Mouse (Mus musculus) liver, embryonic 14.5 days (tissue): ENCODE data around the gene Ankrd63. TPM values are rescaled to one million over a fixed set of nuclear protein-coding genes. Genes with fewer than 3 reads are reported as not detected.
A peak's percentile ranks its signal among the peaks of the same experiment; 100 is the strongest.
"Not testable (repeated sequence)": the region's sequence is repeated elsewhere in the genome, so short reads cannot be mapped to it uniquely, and the experiment has no call there.

Experiments
- ATAC-seq: fragments of 200-750 bp; cut with Nextera tagmentation; 2 replicates; pipeline ENCODE4 v1.8.0; 2017; ENCODE audit warnings: moderate number of reproducible peaks, mild to moderate bottlenecking, moderate library complexity; ENCODE audit not compliant: insufficient read depth
- DNase-seq, 3 experiments: peaks; one replicate each; pipeline ENCODE4 v3.0.0-alpha.2; 2012 to 2013; ENCODE audit warnings: low read depth in 3 of 3, low spot score in 3 of 3
- H3K27ac ChIP-seq: fragments of 300-500 bp; sonication (generic); 2 replicates; pipeline ENCODE4 v1.5.1; 2014; ENCODE audit warnings: moderate library complexity, mild to moderate bottlenecking, control low read depth, inconsistent platforms
- H3K27me3 ChIP-seq: fragments of 300-500 bp; sonication (generic); 2 replicates; pipeline ENCODE4 v1.6.1; 2014; ENCODE audit warnings: mild to moderate bottlenecking, low read length, moderate library complexity; ENCODE audit not compliant: control insufficient read depth, insufficient read depth
- H3K36me3 ChIP-seq: fragments of 300-500 bp; sonication (generic); replicated peaks from 2 replicates; pipeline ENCODE4 v1.6.1; 2014; ENCODE audit warnings: low read depth; ENCODE audit not compliant: control insufficient read depth, insufficient read depth
- H3K4me1 ChIP-seq, 2 experiments: fragments of 200-500 bp in 1 of 2; fragments of 300-500 bp in 1 of 2; sonication (generic) in 1 of 2; replicated peaks; 2 replicates each; pipeline ENCODE4 v1.6.1; 2012 to 2014; ENCODE audit warnings: antibody characterized with exemption in 1 of 2, inconsistent platforms in 1 of 2, low read length in 1 of 2; ENCODE audit not compliant: control insufficient read depth in 2 of 2, insufficient read depth in 2 of 2
- H3K4me2 ChIP-seq: fragments of 300-500 bp; sonication (generic); 2 replicates; pipeline ENCODE4 v1.6.1; 2014; ENCODE audit warnings: low read depth, mild to moderate bottlenecking, control low read depth, moderate library complexity
- H3K4me3 ChIP-seq, 2 experiments: fragments of 200-500 bp in 1 of 2; fragments of 300-500 bp in 1 of 2; sonication (generic) in 1 of 2; 2 replicates each; pipeline ENCODE4 v1.5.1; 2012 to 2014; ENCODE audit warnings: low read depth in 2 of 2, low read length in 2 of 2, mild to moderate bottlenecking in 2 of 2, control low read depth in 1 of 2, inconsistent platforms in 1 of 2, moderate library complexity in 1 of 2; ENCODE audit not compliant: insufficient read depth in 1 of 2
- H3K9ac ChIP-seq: fragments of 300-500 bp; sonication (generic); replicated peaks from 2 replicates; pipeline ENCODE4 v1.6.1; 2014; ENCODE audit warnings: mild to moderate bottlenecking, control low read depth, moderate library complexity
- H3K9me3 ChIP-seq: fragments of 300-500 bp; sonication (generic); 2 replicates; pipeline ENCODE4 v1.6.1; 2016; ENCODE audit warnings: low read length, mixed read lengths; ENCODE audit not compliant: control insufficient read depth
- CTCF ChIP-seq: IDR thresholded peaks from 2 replicates; pipeline ENCODE4 v1.5.1; 2016; ENCODE audit warnings: antibody characterized with exemption, low read depth, control low read depth
- EP300 ChIP-seq: IDR thresholded peaks from 2 replicates; pipeline ENCODE4 v1.6.1; 2016; ENCODE audit warnings: antibody characterized with exemption, low read depth
- WGBS: fragments of 180-500 bp; shearing (Covaris S2); extraction: QIAGEN DNeasy Blood & Tissue Kit; methylation state at CpG from one replicate; pipeline ENCODE4 v1.1.7; 2014; ENCODE audit not compliant: insufficient replicate concordance; 5-methylcytosine and 5-hydroxymethylcytosine counted together
- polyA plus RNA-seq, 2 experiments: library from polyadenylated mRNA; depleted of rRNA in 1 of 2; stranded (reverse) in 1 of 2; unstranded in 1 of 2; fragments of >200 nt; fragmentation: Nextera tagmentation in 1 of 2; extraction: Ambion mirVana in 1 of 2; gene quantifications; 2 replicates each; pipeline versions ENCODE4 v1.2.1 to v1.2.3; 2012 to 2014

Ankrd63 gene
- polyA plus RNA-seq, 2 experiments, result 0.03 to 0.07 TPM

GRCm38 (mm10) chr2:118658457-118658856 lies 45.3 kb downstream of the Ankrd63 start:
- Histone ChIP-seq H3K27ac (peak overlapping the region; percentile 100), H3K9me3 (no peaks in the 10 kb centered on the region), H3K4me3 (peak overlapping the region in 1 of 2 experiments; percentile 45; a peak in 2 of 4 replicates), H3K9ac (peak overlapping the region; percentile 80), H3K27me3 (no peaks in the 10 kb centered on the region), H3K36me3 (no peaks in the 10 kb centered on the region), H3K4me1 (peaks cover 43 to 57% of the 10 kb centered on the region in 2 experiments), H3K4me2 (peak overlapping the region; percentile 74)
- peak; percentile 82 for ATAC-seq
- DNase-seq, result peak; percentile 76 to 89 (median 80)
- TF ChIP-seq EP300 (no peak), CTCF (0 out of 2 replicates have a peak, but pooled peaks have one; percentile 14)
- WGBS, result 17% methylated on average over 4 of the region's 4 CpGs

DNA sequence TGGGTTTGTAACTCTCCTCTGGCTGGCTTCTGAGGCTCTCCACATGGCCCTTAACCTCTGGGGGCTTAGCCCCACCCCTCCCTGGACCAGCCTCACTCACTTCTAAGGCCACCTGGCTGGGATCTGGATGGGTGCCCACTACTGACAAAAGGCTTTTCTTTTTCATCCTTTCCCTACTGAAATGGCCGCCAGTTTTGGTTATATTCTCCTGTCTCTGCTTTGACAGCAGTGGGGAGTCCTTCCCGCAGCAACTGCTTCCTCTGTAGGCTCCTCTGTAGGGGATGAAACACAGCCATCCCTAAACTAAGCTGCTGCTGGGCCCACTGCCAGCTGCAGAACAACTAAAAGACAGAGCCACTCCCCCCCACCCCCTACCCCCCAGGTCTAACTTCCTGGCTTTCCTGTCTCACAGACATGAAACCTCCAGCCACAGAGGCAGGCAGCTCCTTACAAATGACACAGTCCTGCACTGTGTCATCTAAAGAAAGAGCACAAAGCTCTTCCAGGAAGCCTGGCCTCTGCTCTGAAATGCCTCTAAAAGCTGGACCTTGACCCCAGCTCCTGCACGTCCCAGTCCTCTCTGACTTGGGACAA lies 47.0 kb downstream of the Ankrd63 start:
- Histone ChIP-seq H3K4me2 (no peak overlapping the region), H3K9me3 (no peaks in the 10 kb centered on the region), H3K4me1 (peaks cover 27 to 41% of the 10 kb centered on the region in 2 experiments), H3K27ac (peak overlapping the region; percentile 42), H3K36me3 (no peaks in the 10 kb centered on the region), H3K4me3 (no peak overlapping the region), H3K27me3 (no peaks in the 10 kb centered on the region), H3K9ac (no peak overlapping the region; the same call in 1 of the 2 replicates)
- TF ChIP-seq CTCF, result no peak
- no peak for TF ChIP-seq EP300
- WGBS, result 49% methylated on average over 3 of the region's 3 CpGs
- ATAC-seq, result no peak
- no peak for DNase-seq

- WGBS, result 28% methylated on average over 2 of the region's 2 CpGs
- not testable (repeated sequence) for ATAC-seq
Observed at GRCm38 (mm10) chr2:118650697-118651096, 53.1 kb downstream of the Ankrd63 start.

More at GRCm38 (mm10) chr2:118650697-118651096, 53.1 kb downstream of the Ankrd63 start:
- H3K9ac ChIP-seq, H3K36me3 ChIP-seq, H3K27me3 ChIP-seq, H3K4me2 ChIP-seq, DNase-seq, H3K27ac ChIP-seq, H3K4me1 ChIP-seq, H3K9me3 ChIP-seq, H3K4me3 ChIP-seq: not testable (repeated sequence)

Other genes with a start within 250 kb of the Ankrd63 start
- gene Srp14, start 224.3 kb downstream of the Ankrd63 start, polyA plus RNA-seq (2012; rRNA removed), result 46.6 and 59.2 TPM in 2 replicates
- gene Srp14, start 224.3 kb downstream of the Ankrd63 start, polyA plus RNA-seq (2014; fragmentation: Nextera tagmentation; extraction: Ambion mirVana), result 93.7 and 102 TPM in 2 replicates
- gene Bmf, start 154.3 kb downstream of the Ankrd63 start, polyA plus RNA-seq (2012; rRNA removed), result 0.82 and 0.87 TPM in 2 replicates
- 0.69 and 0.70 TPM in 2 replicates for gene Bmf, start 154.3 kb downstream of the Ankrd63 start, polyA plus RNA-seq (2014; fragmentation: Nextera tagmentation; extraction: Ambion mirVana)
- gene Bub1b, start 105.8 kb downstream of the Ankrd63 start, polyA plus RNA-seq (2012; rRNA removed), result 26.0 and 33.6 TPM in 2 replicates
- gene Bub1b, start 105.8 kb downstream of the Ankrd63 start, polyA plus RNA-seq (2014; fragmentation: Nextera tagmentation; extraction: Ambion mirVana), result 40.2 and 46.6 TPM in 2 replicates
- 0.48 and 0.60 TPM in 2 replicates for gene Pak6, start 40.7 kb downstream of the Ankrd63 start, polyA plus RNA-seq (2012; rRNA removed)
- 0.17 and 0.68 TPM in 2 replicates for gene Pak6, start 40.7 kb downstream of the Ankrd63 start, polyA plus RNA-seq (2014; fragmentation: Nextera tagmentation; extraction: Ambion mirVana)
- 2.6 and 3.1 TPM in 2 replicates for gene Plcb2, start 24.5 kb upstream of the Ankrd63 start, polyA plus RNA-seq (2012; rRNA removed)
- gene Plcb2, start 24.5 kb upstream of the Ankrd63 start, polyA plus RNA-seq (2014; fragmentation: Nextera tagmentation; extraction: Ambion mirVana), result 1.5 and 1.7 TPM in 2 replicates
- 4.1 and 5.0 TPM in 2 replicates for gene Inafm2, start 41.8 kb upstream of the Ankrd63 start, polyA plus RNA-seq (2012; rRNA removed)
- gene Inafm2, start 41.8 kb upstream of the Ankrd63 start, polyA plus RNA-seq (2014; fragmentation: Nextera tagmentation; extraction: Ambion mirVana), result 18.3 and 22.8 TPM in 2 replicates
- gene Ccdc9b, start 58.7 kb upstream of the Ankrd63 start, polyA plus RNA-seq (2012; rRNA removed), result 0.28 and 0.39 TPM in 2 replicates
- gene Ccdc9b, start 58.7 kb upstream of the Ankrd63 start, polyA plus RNA-seq (2014; fragmentation: Nextera tagmentation; extraction: Ambion mirVana), result 0.04 and 0.16 TPM in 2 replicates
- gene Phgr1, start 68.8 kb upstream of the Ankrd63 start, polyA plus RNA-seq (2012; rRNA removed), result not detected in 2 replicates
- gene Phgr1, start 68.8 kb upstream of the Ankrd63 start, polyA plus RNA-seq (2014; fragmentation: Nextera tagmentation; extraction: Ambion mirVana), result not detected in 2 replicates
- 0.21 and 0.40 TPM in 2 replicates for gene Disp2, start 75.8 kb upstream of the Ankrd63 start, polyA plus RNA-seq (2012; rRNA removed)
- 0.25 and 0.27 TPM in 2 replicates for gene Disp2, start 75.8 kb upstream of the Ankrd63 start, polyA plus RNA-seq (2014; fragmentation: Nextera tagmentation; extraction: Ambion mirVana)
- gene Knstrn, start 110.0 kb upstream of the Ankrd63 start, polyA plus RNA-seq (2012; rRNA removed), result 22.9 and 50.8 TPM in 2 replicates
- gene Knstrn, start 110.0 kb upstream of the Ankrd63 start, polyA plus RNA-seq (2014; fragmentation: Nextera tagmentation; extraction: Ambion mirVana), result 84.7 and 88.1 TPM in 2 replicates
- 23.1 and 26.3 TPM in 2 replicates for gene Ivd, start 158.0 kb upstream of the Ankrd63 start, polyA plus RNA-seq (2012; rRNA removed)
- gene Ivd, start 158.0 kb upstream of the Ankrd63 start, polyA plus RNA-seq (2014; fragmentation: Nextera tagmentation; extraction: Ambion mirVana), result 23.3 and 27.4 TPM in 2 replicates
- gene Bahd1, start 196.4 kb upstream of the Ankrd63 start, polyA plus RNA-seq (2012; rRNA removed), result 4.9 and 5.2 TPM in 2 replicates
- 0.83 and 1.0 TPM in 2 replicates for gene Bahd1, start 196.4 kb upstream of the Ankrd63 start, polyA plus RNA-seq (2014; fragmentation: Nextera tagmentation; extraction: Ambion mirVana)
- gene Chst14, start 222.5 kb upstream of the Ankrd63 start, polyA plus RNA-seq (2012; rRNA removed), result 3.6 and 3.7 TPM in 2 replicates
- gene Chst14, start 222.5 kb upstream of the Ankrd63 start, polyA plus RNA-seq (2014; fragmentation: Nextera tagmentation; extraction: Ambion mirVana), result 4.2 and 4.3 TPM in 2 replicates